10 mouse cellular contexts compared by ENCODE assay signal in genomic region chr6:114076560-114076959, GRCm38 (mm10). TPM values are rescaled to one million over a fixed set of nuclear protein-coding genes. Genes with fewer than 3 reads are reported as not detected.
DNase-seq lines count a peak whose midpoint lies in the region; ATAC-seq and TF ChIP-seq lines count a peak whose summit lies in the region.
"Had no signal": no experiment of that assay in that cellular context is flagged by ENCODE, and none has a peak within 500 bp of the region (broad histone marks: within the 10 kb centered on the region; RNA-seq: fewer than 3 reads in every experiment).

No protein-coding gene starts in this region.

- no peaks in the 10 kb centered on the region for H3K27me3 ChIP-seq in hindbrain, embryonic 14.5 days (ENCODE audit: control insufficient read depth, insufficient read depth, low read length)
- no peaks in the 10 kb centered on the region for H3K27me3 ChIP-seq in stomach, postnatal 0 days (ENCODE audit: control insufficient read depth, insufficient read depth, low read length)
- H3K27me3 ChIP-seq: stomach, embryonic 15.5 days had no signal

- H3K36me3 ChIP-seq in hindbrain, embryonic 14.5 days (replicated peaks; ENCODE audit: control insufficient read depth, insufficient read depth): no peaks in the 10 kb centered on the region
- H3K36me3 ChIP-seq in stomach, postnatal 0 days (ENCODE audit: control insufficient read depth, insufficient read depth, low read length): no peaks in the 10 kb centered on the region
- H3K36me3 ChIP-seq: limb, embryonic 12.5 days; stomach, embryonic 15.5 days had no signal

- H3K27ac ChIP-seq in hindbrain, embryonic 14.5 days: no peak overlapping the region
- H3K27ac ChIP-seq in stomach, postnatal 0 days (replicated peaks): no peak overlapping the region
- H3K27ac ChIP-seq: limb, embryonic 12.5 days; stomach, embryonic 15.5 days had no signal

- H3K9ac ChIP-seq in hindbrain, embryonic 14.5 days: no peak overlapping the region
- H3K9ac ChIP-seq in stomach, postnatal 0 days (ENCODE audit: low read length): no peak overlapping the region
- H3K9ac ChIP-seq: limb, embryonic 12.5 days; stomach, embryonic 15.5 days had no signal

- H3K4me3 ChIP-seq in hindbrain, embryonic 14.5 days (replicated peaks; ENCODE audit: low read length): no peak overlapping the region
- H3K4me3 ChIP-seq in stomach, postnatal 0 days (ENCODE audit: low read depth, low read length): no peak overlapping the region
- H3K4me3 ChIP-seq: limb, embryonic 12.5 days; stomach, embryonic 15.5 days had no signal

- no peaks in the 10 kb centered on the region for H3K9me3 ChIP-seq in hindbrain, embryonic 14.5 days (ENCODE audit: control insufficient read depth, low read length)
- H3K9me3 ChIP-seq in stomach, postnatal 0 days (ENCODE audit: control insufficient read depth, low read length): no peaks in the 10 kb centered on the region
- H3K9me3 ChIP-seq: limb, embryonic 12.5 days; stomach, embryonic 15.5 days had no signal

- no peak overlapping the region for H3K4me2 ChIP-seq in hindbrain, embryonic 14.5 days (replicated peaks)
- no peak overlapping the region for H3K4me2 ChIP-seq in stomach, postnatal 0 days (replicated peaks; ENCODE audit: low read depth)
- H3K4me2 ChIP-seq: limb, embryonic 12.5 days; stomach, embryonic 15.5 days had no signal

- TF ChIP-seq CTCF in stomach, postnatal 0 days (IDR thresholded peaks at IDR 0.05; ENCODE audit: low read depth): peak; percentile 52; the same call in 1 of the 2 replicates

- peak; percentile 75; the same call in 1 of the 2 replicates for ATAC-seq in hindbrain, embryonic 14.5 days (ENCODE audit: low FRiP score)
- no peak for ATAC-seq in stomach, postnatal 0 days (ENCODE audit: low FRiP score, low TSS enrichment)

- peak; percentile 64 to 75 for DNase-seq in adrenal gland, adult (ENCODE audit: inconsistent age in 2 of 2, low spot score in 1 of 2)
- no peak for DNase-seq in adrenal gland, postnatal 4 days (ENCODE audit: low spot score in 2 of 2)
- peak; percentile 4 for DNase-seq in ovary, postnatal 14 days (ENCODE audit: low spot score)
- no peak for DNase-seq in ovary, adult 18-20 months (ENCODE audit: low spot score)
- DNase-seq in hindbrain, embryonic 14.5 days (ENCODE audit: low spot score): peak; percentile 63
- peak; percentile 80 to 83 for DNase-seq in left cerebral cortex, postnatal 10 days (ENCODE audit: extremely low spot score in 1 of 2, low spot score in 2 of 2)
- no peak for DNase-seq in stomach, postnatal 0 days (ENCODE audit: low spot score)
- DNase-seq in urinary bladder, postnatal 36 days (ENCODE audit: low spot score in 2 of 2): no peak

- WGBS in hindbrain, embryonic 14.5 days: 66% methylated on average over 3 of the region's 3 CpGs
- WGBS in stomach, postnatal 0 days: 48% methylated on average over 3 of the region's 3 CpGs

- H3K4me1 ChIP-seq in hindbrain, embryonic 14.5 days (replicated peaks; ENCODE audit: control insufficient read depth, insufficient read depth, low read length): no peaks in the 10 kb centered on the region
- H3K4me1 ChIP-seq in stomach, postnatal 0 days (replicated peaks; ENCODE audit: control insufficient read depth, insufficient read depth): no peaks in the 10 kb centered on the region
- H3K4me1 ChIP-seq: limb, embryonic 12.5 days; stomach, embryonic 15.5 days had no signal

- no peak for TF ChIP-seq EP300 in stomach, postnatal 0 days (optimal IDR thresholded peaks at IDR 0.05)

- intact Hi-C loops in left cerebral cortex, postnatal 10 days (cut with DNase I): no loop called here

RNA-seq across cellular contexts. Expression of gene Atp2b2, which starts 34.1 kb away (rescaled TPM):
- total RNA-seq in adrenal gland, postnatal 4 days (2021): 1 to 10 TPM; 7.6 to 8.4 TPM
- polyA plus RNA-seq in hindbrain, embryonic 14.5 days (2014; fragmentation: Nextera tagmentation; extraction: Ambion mirVana): 34.2 and 39.0 TPM in 2 replicates
- 100 to 1,000 TPM; 441 to 448 TPM for total RNA-seq in left cerebral cortex, postnatal 10 days (2021)
- polyA plus RNA-seq in stomach, postnatal 0 days (2015; fragmentation: Nextera tagmentation; extraction: Ambion mirVana): 0.33 and 0.35 TPM in 2 replicates

RNA-seq across cellular contexts. Expression of gene Slc6a11, which starts 54.5 kb away (rescaled TPM):
- 1 to 10 TPM in 1 of 2 experiments, under 1 TPM in 1; 0.56 to 1.5 TPM for total RNA-seq in adrenal gland, postnatal 4 days (2021)
- 64.0 and 78.9 TPM in 2 replicates for polyA plus RNA-seq in hindbrain, embryonic 14.5 days (2014; fragmentation: Nextera tagmentation; extraction: Ambion mirVana)
- 100 to 1,000 TPM; 150 to 163 TPM for total RNA-seq in left cerebral cortex, postnatal 10 days (2021)
- polyA plus RNA-seq in stomach, postnatal 0 days (2015; fragmentation: Nextera tagmentation; extraction: Ambion mirVana): 0.35 TPM in 2 replicates

Comparison
In these comparisons a context has a peak if more than half of its experiments do, and no peak if none do; other contexts are left out.
1. DNase-seq: peak in adrenal gland, adult (2 of 2), ovary, postnatal 14 days (single experiment), hindbrain, embryonic 14.5 days (single experiment) and left cerebral cortex, postnatal 10 days (2 of 2); none in adrenal gland, postnatal 4 days (0 of 2), ovary, adult 18-20 months (single experiment), stomach, postnatal 0 days (single experiment) and urinary bladder, postnatal 36 days (0 of 2).
2. RNA of gene Atp2b2, which starts 34.1 kb away (total RNA-seq): 441 to 448 TPM in left cerebral cortex, postnatal 10 days; 7.6 to 8.4 TPM in adrenal gland, postnatal 4 days; every median in the first group is over 10 times any median in the second.
3. RNA of gene Slc6a11, which starts 54.5 kb away (total RNA-seq): 150 to 163 TPM in left cerebral cortex, postnatal 10 days; 0.56 to 1.5 TPM in adrenal gland, postnatal 4 days; every median in the first group is over 10 times any median in the second.